Mouse (Mus musculus): ENCODE results near the gene Tut1. TPM values are rescaled to one million over a fixed set of nuclear protein-coding genes. Genes with fewer than 3 reads are reported as not detected.

Gene Tut1
- polyA plus RNA-seq, 2 experiments: 27.6 to 28.6 TPM

GRCm38 (mm10) chr19:8919684-8920072, 34.0 kb upstream of the Tut1 start:
- H3K4me3 ChIP-seq (replicated peaks; ENCODE audit: low read length): peak overlapping the region; percentile 79
- WGBS: 72% methylated on average over 6 of the region's 6 CpGs
- DNase-seq (ENCODE audit: low spot score): no peak
- peak overlapping the region; percentile 86 for H3K27ac ChIP-seq (replicated peaks; ENCODE audit: low read depth, low read length)
- H3K27me3 ChIP-seq (ENCODE audit: control insufficient read depth, insufficient read depth, low read length): no peaks in the 10 kb centered on the region
- H3K36me3 ChIP-seq (ENCODE audit: control insufficient read depth, insufficient read depth, low read length): peaks cover 32% of the 10 kb centered on the region
- H3K9ac ChIP-seq (ENCODE audit: low read depth, low read length, severe bottlenecking): peak overlapping the region; percentile 77; the same call in 1 of the 2 replicates
- TF ChIP-seq POLR2A (IDR thresholded peaks at IDR 0.05; ENCODE audit: borderline replicate concordance, extremely low read depth, insufficient read depth, insufficient read length): no peak
- peaks cover 13% of the 10 kb centered on the region for H3K4me1 ChIP-seq (ENCODE audit: control insufficient read depth, insufficient read depth, low read length)
- peak overlapping the region; percentile 91 for H3K4me2 ChIP-seq (replicated peaks; ENCODE audit: low read depth, low read length, severe bottlenecking)
- no peaks in the 10 kb centered on the region for H3K9me3 ChIP-seq (ENCODE audit: control insufficient read depth, low read length)
- no peak for ATAC-seq (ENCODE audit: low FRiP score, low read depth)

- DNase-seq (ENCODE audit: low spot score) (peak; percentile 93), ATAC-seq (ENCODE audit: low FRiP score, low read depth) (peak; percentile 97)
- Histone ChIP-seq H3K27ac (replicated peaks; ENCODE audit: low read depth, low read length) (peak within 1 kb of the TSS; percentile 86), H3K4me2 (replicated peaks; ENCODE audit: low read depth, low read length, severe bottlenecking) (peak within 1 kb of the TSS; percentile 91), H3K27me3 (ENCODE audit: control insufficient read depth, insufficient read depth, low read length) (no peaks in the 10 kb centered on the region), H3K36me3 (ENCODE audit: control insufficient read depth, insufficient read depth, low read length) (peaks cover 29% of the 10 kb centered on the region), H3K4me3 (replicated peaks; ENCODE audit: low read length) (peak within 1 kb of the TSS; percentile 79), H3K9me3 (ENCODE audit: control insufficient read depth, low read length) (no peaks in the 10 kb centered on the region), H3K9ac (ENCODE audit: low read depth, low read length, severe bottlenecking) (peak within 1 kb of the TSS; percentile 77), H3K4me1 (ENCODE audit: control insufficient read depth, insufficient read depth, low read length) (peaks cover 13% of the 10 kb centered on the region)
- WGBS: 4% methylated on average over 30 of the region's 50 CpGs
- peak; percentile 57; the same call in 1 of the 2 replicates for TF ChIP-seq POLR2A (IDR thresholded peaks at IDR 0.05; ENCODE audit: borderline replicate concordance, extremely low read depth, insufficient read depth, insufficient read length)
Measured at GRCm38 (mm10) chr19:8920073-8920736, 33.4 kb upstream of the Tut1 start, which contains the start of gene B3gat3. Gene B3gat3 (plus strand): TSS chr19:8920374.

GRCm38 (mm10) chr19:8920836-8921291, 32.8 kb upstream of the Tut1 start:
- H3K4me3 ChIP-seq (replicated peaks; ENCODE audit: low read length): peak overlapping the region; percentile 79
- no peak for ATAC-seq (ENCODE audit: low FRiP score, low read depth)
- TF ChIP-seq POLR2A (IDR thresholded peaks at IDR 0.05; ENCODE audit: borderline replicate concordance, extremely low read depth, insufficient read depth, insufficient read length): no peak

DNA sequence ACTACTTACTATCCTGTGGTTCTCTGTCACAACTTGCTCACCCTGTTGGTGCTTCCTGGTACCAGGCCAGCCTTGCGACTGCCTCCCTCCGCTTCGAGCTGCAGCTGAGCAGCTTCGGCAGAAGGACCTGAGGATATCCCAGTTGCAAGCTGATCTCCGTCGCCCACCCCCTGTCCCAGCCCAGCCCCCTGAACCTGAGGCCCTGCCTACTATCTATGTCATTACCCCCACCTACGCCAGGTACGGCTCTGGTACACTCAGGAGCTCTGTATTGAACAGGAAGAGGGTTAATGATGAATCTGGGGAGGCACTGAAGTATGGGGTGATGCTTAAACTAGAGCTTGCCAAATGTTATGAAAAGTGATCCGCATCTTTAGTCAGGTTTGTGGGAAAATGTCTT, 31.9 kb upstream of the Tut1 start:
- Histone ChIP-seq H3K4me1 (ENCODE audit: control insufficient read depth, insufficient read depth, low read length) (peaks cover 13% of the 10 kb centered on the region), H3K9ac (ENCODE audit: low read depth, low read length, severe bottlenecking) (no peak overlapping the region), H3K36me3 (ENCODE audit: control insufficient read depth, insufficient read depth, low read length) (peaks cover 29% of the 10 kb centered on the region), H3K4me3 (replicated peaks; ENCODE audit: low read length) (no peak overlapping the region), H3K27me3 (ENCODE audit: control insufficient read depth, insufficient read depth, low read length) (no peaks in the 10 kb centered on the region), H3K27ac (replicated peaks; ENCODE audit: low read depth, low read length) (no peak overlapping the region), H3K4me2 (replicated peaks; ENCODE audit: low read depth, low read length, severe bottlenecking) (no peak overlapping the region), H3K9me3 (ENCODE audit: control insufficient read depth, low read length) (no peaks in the 10 kb centered on the region)
- 71% methylated on average over 9 of the region's 9 CpGs for WGBS
- ATAC-seq (ENCODE audit: low FRiP score, low read depth) (no peak), DNase-seq (ENCODE audit: low spot score) (no peak)
- TF ChIP-seq POLR2A (IDR thresholded peaks at IDR 0.05; ENCODE audit: borderline replicate concordance, extremely low read depth, insufficient read depth, insufficient read length): no peak

More at GRCm38 (mm10) chr19:8920836-8921291, 32.8 kb upstream of the Tut1 start:
- Histone ChIP-seq H3K27ac (replicated peaks; ENCODE audit: low read depth, low read length) (peak overlapping the region; percentile 86), H3K9me3 (ENCODE audit: control insufficient read depth, low read length) (no peaks in the 10 kb centered on the region), H3K4me1 (ENCODE audit: control insufficient read depth, insufficient read depth, low read length) (peaks cover 13% of the 10 kb centered on the region), H3K36me3 (ENCODE audit: control insufficient read depth, insufficient read depth, low read length) (peaks cover 29% of the 10 kb centered on the region), H3K4me2 (replicated peaks; ENCODE audit: low read depth, low read length, severe bottlenecking) (peak overlapping the region; percentile 91), H3K9ac (ENCODE audit: low read depth, low read length, severe bottlenecking) (peak overlapping the region; percentile 77), H3K27me3 (ENCODE audit: control insufficient read depth, insufficient read depth, low read length) (no peaks in the 10 kb centered on the region)
- peak; percentile 68 for DNase-seq (ENCODE audit: low spot score)
- WGBS: under 1% methylated on average over 6 of the region's 6 CpGs

DNA sequence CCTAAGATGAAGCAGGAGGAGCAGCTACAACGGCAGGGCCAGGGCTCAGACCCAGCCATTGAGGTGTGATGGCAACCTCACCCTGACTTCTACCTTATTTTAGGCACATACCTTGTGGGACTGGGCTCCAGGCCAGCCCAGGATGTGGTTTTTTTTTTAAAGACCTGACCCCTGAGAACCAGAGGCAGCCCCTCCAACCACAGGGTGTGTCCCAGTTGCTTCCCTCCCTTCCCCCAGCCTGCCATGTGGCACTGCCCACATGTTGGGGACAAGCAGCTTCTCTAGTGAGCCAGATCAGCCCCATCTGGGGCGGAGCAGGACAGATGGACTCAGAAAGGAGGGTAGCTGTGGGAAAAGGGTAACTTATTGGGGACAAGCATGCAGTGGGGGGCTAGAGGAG, 26.9 kb upstream of the Tut1 start:
- no peak overlapping the region for H3K4me3 ChIP-seq (replicated peaks; ENCODE audit: low read length)
- H3K36me3 ChIP-seq (ENCODE audit: control insufficient read depth, insufficient read depth, low read length): peaks cover 43% of the 10 kb centered on the region
- WGBS: 90% methylated on average over 2 of the region's 2 CpGs
- H3K4me2 ChIP-seq (replicated peaks; ENCODE audit: low read depth, low read length, severe bottlenecking): no peak overlapping the region
- DNase-seq (ENCODE audit: low spot score): no peak
- H3K27ac ChIP-seq (replicated peaks; ENCODE audit: low read depth, low read length): no peak overlapping the region
- H3K4me1 ChIP-seq (ENCODE audit: control insufficient read depth, insufficient read depth, low read length): peaks cover 14% of the 10 kb centered on the region
- no peaks in the 10 kb centered on the region for H3K9me3 ChIP-seq (ENCODE audit: control insufficient read depth, low read length)
- no peak overlapping the region for H3K9ac ChIP-seq (ENCODE audit: low read depth, low read length, severe bottlenecking)
- H3K27me3 ChIP-seq (ENCODE audit: control insufficient read depth, insufficient read depth, low read length): no peaks in the 10 kb centered on the region
- TF ChIP-seq POLR2A (IDR thresholded peaks at IDR 0.05; ENCODE audit: borderline replicate concordance, extremely low read depth, insufficient read depth, insufficient read length): no peak
- ATAC-seq (ENCODE audit: low FRiP score, low read depth): no peak
